Mouse (Mus musculus): ENCODE data around the gene Slc30a7.

DNA sequence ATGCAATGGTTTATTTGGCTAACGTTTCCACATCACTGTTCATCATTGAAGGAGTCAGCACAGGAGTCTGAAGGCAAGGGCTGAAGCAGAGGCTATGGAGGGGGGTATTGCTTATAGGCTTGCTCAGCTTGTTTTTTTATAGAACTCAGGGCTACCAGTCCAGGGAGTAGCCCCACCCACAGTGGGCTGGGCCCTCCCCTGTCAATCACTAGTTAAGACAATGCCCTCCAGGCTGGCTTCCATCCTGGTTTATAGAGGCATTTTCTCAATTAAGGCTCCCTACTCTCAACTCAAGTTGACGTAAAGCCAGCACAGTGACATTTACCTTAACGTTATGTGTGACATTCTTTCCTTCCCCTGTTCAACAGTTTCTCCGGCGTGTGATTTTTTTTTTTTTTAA is 17.5 kb upstream of the Slc30a7 start:
- TF ChIP-seq POLR2A (IDR thresholded peaks at IDR 0.05; ENCODE audit: low read depth, low read length) (no peak), PAX5 (IDR thresholded peaks at IDR 0.05; ENCODE audit: low read length) (no peak)
